Mouse (Mus musculus): Measurements from ENCODE around the gene Zic3. TPM values are rescaled to one million over a fixed set of nuclear protein-coding genes. Genes with fewer than 3 reads are reported as not detected.

Zic3 gene
- polyA plus RNA-seq, 1 experiment = not detected

DNA sequence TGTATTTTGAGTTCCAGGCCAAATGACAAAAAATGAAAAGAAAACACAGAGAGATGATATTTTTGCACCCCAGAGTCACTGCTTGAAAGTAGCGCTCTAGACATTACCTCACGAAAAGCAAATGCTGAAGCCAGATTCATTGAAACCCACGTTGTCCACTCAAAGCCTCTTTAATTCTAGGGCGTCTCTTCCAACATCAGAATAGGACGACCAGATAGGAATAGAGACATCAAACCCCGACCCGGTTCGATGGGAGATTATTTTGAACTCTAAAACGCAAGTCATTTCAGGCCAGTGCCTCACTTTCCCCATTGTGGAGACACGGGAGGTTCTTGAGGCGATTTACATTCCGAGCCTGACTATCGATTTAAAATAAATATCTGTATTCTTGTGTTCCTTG, 7.7 kb upstream of the Zic3 start:
- no peak overlapping the region for H3K4me3 ChIP-seq
- H3K27me3 ChIP-seq (ENCODE audit: control insufficient read depth, insufficient read depth, insufficient read length) = no peaks in the 10 kb centered on the region
- H3K79me2 ChIP-seq (ENCODE audit: control insufficient read depth, insufficient read depth) = no peaks in the 10 kb centered on the region
- H3K36me3 ChIP-seq (ENCODE audit: control insufficient read depth, insufficient read depth) = no peaks in the 10 kb centered on the region
- no peak overlapping the region for H3K4me2 ChIP-seq (ENCODE audit: low read depth)
- TF ChIP-seq MYOD1 (IDR thresholded peaks at IDR 0.05; ENCODE audit: control insufficient read depth in 1 of 3, insufficient read length in 2 of 3, low read depth in 2 of 3) (no peak), CEBPB (IDR thresholded peaks at IDR 0.05; ENCODE audit: insufficient read depth, poor library complexity, severe bottlenecking) (no peak), MYOG (IDR thresholded peaks at IDR 0.05; ENCODE audit: control insufficient read depth in 1 of 3, insufficient read depth in 1 of 3, insufficient read length in 2 of 3, low read depth in 2 of 3) (no peak), POLR2AphosphoS2 (IDR thresholded peaks at IDR 0.05; ENCODE audit: insufficient read length, low read depth) (no peak), USF1 (IDR thresholded peaks at IDR 0.05; ENCODE audit: low read depth) (no peak)
- no peak overlapping the region for H3ac ChIP-seq (ENCODE audit: control insufficient read depth, insufficient read length)

DNA sequence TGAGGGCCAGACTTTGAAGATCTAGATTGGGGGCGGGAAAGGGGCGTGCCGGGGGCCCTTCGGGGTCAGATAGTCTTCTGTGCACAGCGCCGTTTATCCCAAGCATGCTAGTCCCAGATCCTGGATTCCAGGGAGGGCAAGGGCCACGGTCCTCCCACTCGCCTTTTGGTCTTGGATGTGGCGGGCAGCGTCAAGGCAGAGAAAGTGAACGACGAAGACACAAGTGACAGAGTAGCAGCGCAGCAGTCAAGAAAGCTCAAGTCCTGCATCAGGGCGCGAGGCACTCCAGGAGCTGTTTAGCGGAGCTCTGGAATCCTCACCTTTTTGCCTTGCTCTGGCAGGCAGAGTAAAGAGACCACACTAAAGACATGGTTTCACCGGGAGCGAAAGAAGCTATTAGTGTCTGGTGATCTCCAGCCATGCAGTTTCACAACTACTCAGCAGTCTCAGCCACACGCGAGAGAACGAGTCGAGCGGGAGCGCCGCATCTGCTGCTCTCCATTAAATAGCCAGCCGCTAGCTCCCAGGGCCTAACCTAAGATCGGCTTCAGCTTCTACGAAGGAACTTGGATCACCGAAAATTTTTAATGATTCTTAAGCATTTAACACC, 7.1 kb upstream of the Zic3 start:
- TF ChIP-seq MAX (IDR thresholded peaks at IDR 0.05; ENCODE audit: low read depth) = no peak
- TF ChIP-seq TCF12 (IDR thresholded peaks at IDR 0.05; ENCODE audit: insufficient read depth, poor library complexity, severe bottlenecking) = no peak
- TF ChIP-seq USF1 (IDR thresholded peaks at IDR 0.05; ENCODE audit: low read depth) = no peak
- no peak for TF ChIP-seq REST (IDR thresholded peaks at IDR 0.05; ENCODE audit: insufficient read depth, insufficient read length)
- TF ChIP-seq SRF (IDR thresholded peaks at IDR 0.05; ENCODE audit: control insufficient read depth, insufficient read length, low read depth) = no peak
- no peak for TF ChIP-seq MYOD1 (IDR thresholded peaks at IDR 0.05; ENCODE audit: control insufficient read depth in 1 of 3, insufficient read length in 2 of 3, low read depth in 2 of 3)
- TF ChIP-seq POLR2AphosphoS2 (IDR thresholded peaks at IDR 0.05; ENCODE audit: insufficient read length, low read depth) = no peak
- TF ChIP-seq TCF3 (IDR thresholded peaks at IDR 0.05; ENCODE audit: insufficient read length, low read depth) = no peak
- no peak for TF ChIP-seq E2F4 (IDR thresholded peaks at IDR 0.05; ENCODE audit: insufficient read depth)
- TF ChIP-seq MYOG (IDR thresholded peaks at IDR 0.05; ENCODE audit: control insufficient read depth in 1 of 3, insufficient read depth in 1 of 3, insufficient read length in 2 of 3, low read depth in 2 of 3) = no peak
- TF ChIP-seq CEBPB (IDR thresholded peaks at IDR 0.05; ENCODE audit: insufficient read depth, poor library complexity, severe bottlenecking) = no peak
- no peak for TF ChIP-seq POLR2A (IDR thresholded peaks at IDR 0.05; ENCODE audit: insufficient read length, low read depth)

DNA sequence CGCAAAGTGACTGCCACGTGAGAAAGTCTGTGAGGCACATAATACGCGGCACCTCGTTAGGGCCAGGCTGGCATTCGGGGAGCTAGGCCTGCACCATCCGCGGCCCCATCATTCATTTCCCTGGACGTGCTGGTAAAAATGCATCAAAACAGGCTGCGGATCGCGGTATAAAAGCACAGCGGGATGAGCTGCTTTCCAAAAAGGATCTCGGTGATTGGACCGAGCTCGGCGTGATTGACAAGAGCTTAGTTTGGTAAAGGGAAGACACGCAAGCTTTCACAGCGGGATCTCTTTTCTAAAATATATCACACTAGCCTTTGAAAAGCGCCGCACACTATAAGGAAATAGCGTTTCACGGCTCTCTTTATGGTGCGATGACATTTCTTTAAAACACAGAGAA, 3.8 kb upstream of the Zic3 start:
- Histone ChIP-seq H3K27me3 (ENCODE audit: control insufficient read depth, insufficient read depth, insufficient read length) (no peaks in the 10 kb centered on the region), H3K79me2 (ENCODE audit: control insufficient read depth, insufficient read depth) (no peaks in the 10 kb centered on the region), H3ac (ENCODE audit: control insufficient read depth, insufficient read length) (no peak overlapping the region), H3K36me3 (ENCODE audit: control insufficient read depth, insufficient read depth) (no peaks in the 10 kb centered on the region), H3K4me2 (ENCODE audit: low read depth) (no peak overlapping the region), H3K4me3 (no peak overlapping the region)
- no peak for TF ChIP-seq TCF12 (IDR thresholded peaks at IDR 0.05; ENCODE audit: insufficient read depth, poor library complexity, severe bottlenecking)
- TF ChIP-seq SRF (IDR thresholded peaks at IDR 0.05; ENCODE audit: control insufficient read depth, insufficient read length, low read depth) = no peak
- no peak for TF ChIP-seq USF1 (IDR thresholded peaks at IDR 0.05; ENCODE audit: low read depth)
- TF ChIP-seq CEBPB (IDR thresholded peaks at IDR 0.05; ENCODE audit: insufficient read depth, poor library complexity, severe bottlenecking) = no peak
- TF ChIP-seq TCF3 (IDR thresholded peaks at IDR 0.05; ENCODE audit: insufficient read length, low read depth) = no peak
- no peak for TF ChIP-seq E2F4 (IDR thresholded peaks at IDR 0.05; ENCODE audit: insufficient read depth)
- no peak for TF ChIP-seq REST (IDR thresholded peaks at IDR 0.05; ENCODE audit: insufficient read depth, insufficient read length)
- TF ChIP-seq MYOD1 (IDR thresholded peaks at IDR 0.05; ENCODE audit: control insufficient read depth in 1 of 3, insufficient read length in 2 of 3, low read depth in 2 of 3) = no peak
- TF ChIP-seq POLR2AphosphoS2 (IDR thresholded peaks at IDR 0.05; ENCODE audit: insufficient read length, low read depth) = no peak
- no peak for TF ChIP-seq MYOG (IDR thresholded peaks at IDR 0.05; ENCODE audit: control insufficient read depth in 1 of 3, insufficient read depth in 1 of 3, insufficient read length in 2 of 3, low read depth in 2 of 3)
- TF ChIP-seq POLR2A (IDR thresholded peaks at IDR 0.05; ENCODE audit: insufficient read length, low read depth) = no peak
- no peak for TF ChIP-seq MAX (IDR thresholded peaks at IDR 0.05; ENCODE audit: low read depth)

More for the DNA sequence above, 7.1 kb upstream of the Zic3 start:
- Histone ChIP-seq H3K79me2 (ENCODE audit: control insufficient read depth, insufficient read depth) (no peaks in the 10 kb centered on the region), H3K4me3 (no peak overlapping the region), H3K27me3 (ENCODE audit: control insufficient read depth, insufficient read depth, insufficient read length) (no peaks in the 10 kb centered on the region), H3K4me2 (ENCODE audit: low read depth) (no peak overlapping the region), H3K36me3 (ENCODE audit: control insufficient read depth, insufficient read depth) (no peaks in the 10 kb centered on the region), H3ac (ENCODE audit: control insufficient read depth, insufficient read length) (no peak overlapping the region)

DNA sequence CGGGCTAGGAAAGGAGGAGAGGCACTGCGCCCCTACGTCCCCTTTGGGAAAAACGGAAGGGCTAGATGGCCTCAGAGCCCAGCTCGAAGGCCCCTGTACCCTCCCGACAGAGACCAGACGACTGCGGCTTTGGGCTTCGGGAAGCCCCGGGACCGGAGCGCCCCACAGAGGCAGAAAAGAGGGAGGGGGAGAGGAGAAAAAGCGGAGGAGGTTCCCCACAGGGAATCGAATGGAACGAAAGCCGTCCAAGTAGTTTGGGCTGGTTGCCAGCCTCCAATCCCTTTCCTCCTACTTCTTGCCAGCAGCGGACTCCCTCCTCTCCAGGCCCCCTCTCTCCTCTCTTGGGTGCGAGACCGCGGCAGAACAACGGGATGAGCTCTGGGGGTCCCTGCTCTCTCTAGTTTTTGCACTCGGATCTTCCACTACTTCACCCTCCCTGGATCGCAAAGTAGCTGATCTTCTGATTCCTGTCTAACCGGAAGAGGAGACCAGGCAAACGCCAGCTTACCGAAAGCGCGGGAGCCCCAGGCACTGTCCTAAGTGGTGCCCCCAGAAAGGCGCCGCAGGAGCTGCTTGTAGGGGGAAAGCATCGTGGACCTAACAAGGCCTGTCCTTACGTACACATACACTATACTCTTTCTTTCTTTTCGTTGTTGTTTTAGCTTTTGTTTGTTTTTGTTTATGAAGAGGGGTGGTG, 3.1 kb upstream of the Zic3 start:
- no peaks in the 10 kb centered on the region for H3K36me3 ChIP-seq (ENCODE audit: control insufficient read depth, insufficient read depth)
- no peaks in the 10 kb centered on the region for H3K27me3 ChIP-seq (ENCODE audit: control insufficient read depth, insufficient read depth, insufficient read length)
- no peak overlapping the region for H3ac ChIP-seq (ENCODE audit: control insufficient read depth, insufficient read length)
- no peak overlapping the region for H3K4me3 ChIP-seq
- TF ChIP-seq SRF (IDR thresholded peaks at IDR 0.05; ENCODE audit: control insufficient read depth, insufficient read length, low read depth) (no peak), MYOD1 (IDR thresholded peaks at IDR 0.05; ENCODE audit: control insufficient read depth in 1 of 3, insufficient read length in 2 of 3, low read depth in 2 of 3) (no peak), E2F4 (IDR thresholded peaks at IDR 0.05; ENCODE audit: insufficient read depth) (no peak), REST (IDR thresholded peaks at IDR 0.05; ENCODE audit: insufficient read depth, insufficient read length) (no peak), USF1 (IDR thresholded peaks at IDR 0.05; ENCODE audit: low read depth) (no peak), TCF3 (IDR thresholded peaks at IDR 0.05; ENCODE audit: insufficient read length, low read depth) (no peak), POLR2AphosphoS2 (IDR thresholded peaks at IDR 0.05; ENCODE audit: insufficient read length, low read depth) (no peak), MYOG (IDR thresholded peaks at IDR 0.05; ENCODE audit: control insufficient read depth in 1 of 3, insufficient read depth in 1 of 3, insufficient read length in 2 of 3, low read depth in 2 of 3) (no peak), CEBPB (IDR thresholded peaks at IDR 0.05; ENCODE audit: insufficient read depth, poor library complexity, severe bottlenecking) (no peak), MAX (IDR thresholded peaks at IDR 0.05; ENCODE audit: low read depth) (no peak), TCF12 (IDR thresholded peaks at IDR 0.05; ENCODE audit: insufficient read depth, poor library complexity, severe bottlenecking) (no peak), POLR2A (IDR thresholded peaks at IDR 0.05; ENCODE audit: insufficient read length, low read depth) (no peak)
- H3K4me2 ChIP-seq (ENCODE audit: low read depth) = no peak overlapping the region
- H3K79me2 ChIP-seq (ENCODE audit: control insufficient read depth, insufficient read depth) = no peaks in the 10 kb centered on the region
